Mouse (Mus musculus): ENCODE results near the gene Tnnc2.

Gene Tnnc2

DNA sequence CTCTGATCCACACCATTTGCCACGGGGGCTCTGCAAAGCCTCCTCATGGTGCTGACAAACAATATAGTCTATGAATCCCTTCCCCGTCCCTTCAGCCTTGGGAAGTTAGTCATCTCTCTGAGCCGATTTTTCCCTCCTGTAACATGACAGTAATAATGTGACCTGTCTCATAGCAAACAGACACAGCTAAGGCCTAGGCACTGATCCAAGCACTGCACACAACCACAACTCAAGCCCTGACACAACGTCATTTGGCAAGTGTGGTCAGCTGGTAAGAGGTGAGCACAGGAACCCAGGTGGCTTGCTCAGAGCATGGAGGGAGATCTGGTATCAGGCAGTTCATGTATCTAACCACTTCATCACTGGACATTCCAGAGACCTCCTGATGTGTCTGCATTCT is 16.1 kb upstream of the Tnnc2 start:
- no peak for DNase-seq (ENCODE audit: low spot score in 2 of 2)

DNA sequence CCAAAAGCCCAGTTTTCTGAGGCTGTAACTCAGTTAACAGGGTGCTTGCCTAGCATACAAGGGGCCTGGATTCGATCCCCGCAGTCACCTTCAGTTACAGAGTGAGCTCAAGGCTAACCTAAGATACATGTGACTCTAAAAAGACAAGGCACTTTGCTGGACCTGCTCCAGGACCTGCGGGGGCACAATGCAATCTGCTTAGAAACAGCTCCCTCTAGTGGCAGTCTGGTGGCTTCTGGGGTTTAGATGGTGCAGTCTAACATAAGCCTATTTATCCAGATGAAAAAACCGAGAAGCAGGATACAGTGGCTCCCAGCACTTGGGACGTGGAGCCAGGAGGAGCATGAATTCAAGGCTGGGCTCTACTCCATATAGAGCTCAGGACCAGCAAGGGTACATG is 14.5 kb upstream of the Tnnc2 start:
- peak; percentile 87 to 89 for DNase-seq (ENCODE audit: low spot score in 2 of 2)

DNA sequence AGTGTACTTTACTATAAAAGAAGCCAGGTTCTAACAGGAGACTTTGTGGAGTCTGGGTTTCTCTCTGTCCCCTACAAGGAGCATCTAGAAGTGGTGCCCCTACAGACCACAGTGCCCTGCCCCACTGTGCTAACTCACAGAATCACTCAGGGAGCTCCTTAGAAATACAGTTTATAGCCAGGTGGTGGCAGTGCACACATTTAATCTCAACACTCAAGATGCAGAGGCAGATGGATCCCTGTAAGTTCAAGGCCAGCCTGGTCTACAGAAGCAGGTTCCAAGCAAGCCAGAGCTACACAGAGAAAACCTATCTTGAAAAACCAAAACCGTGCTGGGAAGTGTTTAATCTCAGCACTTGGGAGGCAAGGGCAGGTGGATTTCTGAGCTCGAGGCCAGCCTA is 14.0 kb upstream of the Tnnc2 start:
- DNase-seq (ENCODE audit: low spot score in 2 of 2), result no peak

DNA sequence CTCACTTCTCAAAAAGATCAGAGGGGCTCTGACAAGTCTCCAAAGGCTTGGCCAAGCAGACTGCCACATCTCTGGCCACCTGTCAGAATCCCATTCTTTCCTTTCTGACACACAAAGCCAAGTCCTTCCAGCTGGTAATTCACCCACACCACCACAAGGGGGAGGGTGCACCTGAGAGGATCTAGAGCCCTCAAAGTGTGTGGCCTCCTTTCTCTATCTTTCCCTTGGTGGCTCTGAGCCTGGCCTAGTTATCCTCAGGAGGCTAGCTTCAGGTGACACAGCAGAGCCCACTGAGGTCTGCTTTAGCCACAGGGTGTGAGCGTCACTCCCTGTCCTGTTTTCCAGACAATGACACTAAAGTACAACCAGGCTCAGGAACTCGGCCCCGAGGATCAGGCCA is 13.5 kb upstream of the Tnnc2 start:
- peak; percentile 66 to 73 for DNase-seq (ENCODE audit: low spot score in 2 of 2)

DNA sequence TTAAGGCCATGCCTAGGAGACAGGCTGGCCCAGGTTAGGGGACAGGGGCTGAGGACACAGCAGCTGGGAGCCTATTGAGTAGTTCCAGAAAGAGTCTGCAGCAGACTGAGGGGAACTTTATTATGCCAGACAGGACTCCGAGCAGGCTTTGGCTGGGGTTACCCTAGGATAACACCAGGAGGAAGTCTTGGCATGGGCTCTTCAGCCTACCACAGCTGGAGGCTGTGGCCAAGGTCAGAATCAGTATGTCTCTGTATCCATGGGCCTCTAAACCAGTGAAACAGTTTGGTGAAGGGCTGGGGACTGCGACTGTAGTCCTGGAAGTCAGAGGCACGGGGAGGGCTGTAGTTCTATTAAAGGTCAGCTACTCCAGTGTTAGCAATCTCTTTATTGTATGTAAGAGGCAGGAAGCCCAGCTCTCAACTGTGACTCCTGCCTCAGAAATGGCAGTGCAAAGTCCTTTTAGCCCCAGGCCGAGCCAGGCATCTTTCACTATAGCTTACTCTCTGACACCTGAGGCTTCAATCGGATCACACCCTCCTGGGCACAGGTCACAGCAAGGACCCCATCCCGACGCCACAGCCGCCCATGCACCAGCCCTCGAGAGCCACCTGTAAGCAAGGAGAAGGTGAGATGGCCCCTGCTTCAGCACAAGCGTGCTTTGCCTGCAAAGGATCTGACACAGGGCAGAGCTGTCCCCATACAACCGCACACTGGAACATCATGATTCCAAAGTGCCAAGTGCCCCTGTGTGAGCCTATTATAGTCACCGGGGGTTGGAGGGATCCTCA is 12.8 kb upstream of the Tnnc2 start:
- no peak for DNase-seq (ENCODE audit: low spot score in 2 of 2)

DNA sequence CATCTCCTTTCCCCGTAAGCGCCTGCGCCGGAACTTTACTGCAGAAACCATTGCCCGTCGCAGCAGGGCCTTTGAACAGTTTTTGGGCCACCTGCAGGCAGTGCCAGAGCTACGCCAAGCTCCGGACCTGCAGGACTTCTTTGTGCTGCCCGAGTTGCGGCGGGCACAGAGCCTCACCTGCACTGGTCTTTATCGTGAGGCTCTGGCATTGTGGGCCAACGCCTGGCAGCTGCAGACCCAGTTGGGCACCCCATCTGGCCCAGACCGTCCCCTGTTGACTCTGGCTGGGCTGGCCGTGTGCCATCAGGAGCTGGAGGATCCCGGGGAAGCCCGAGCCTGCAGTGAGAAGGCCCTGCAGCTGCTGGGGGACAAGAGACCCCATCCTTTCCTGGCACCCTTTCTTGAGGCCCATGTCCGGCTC is 12.1 kb upstream of the Tnnc2 start:
- no peak for DNase-seq (ENCODE audit: low spot score in 2 of 2)

DNA sequence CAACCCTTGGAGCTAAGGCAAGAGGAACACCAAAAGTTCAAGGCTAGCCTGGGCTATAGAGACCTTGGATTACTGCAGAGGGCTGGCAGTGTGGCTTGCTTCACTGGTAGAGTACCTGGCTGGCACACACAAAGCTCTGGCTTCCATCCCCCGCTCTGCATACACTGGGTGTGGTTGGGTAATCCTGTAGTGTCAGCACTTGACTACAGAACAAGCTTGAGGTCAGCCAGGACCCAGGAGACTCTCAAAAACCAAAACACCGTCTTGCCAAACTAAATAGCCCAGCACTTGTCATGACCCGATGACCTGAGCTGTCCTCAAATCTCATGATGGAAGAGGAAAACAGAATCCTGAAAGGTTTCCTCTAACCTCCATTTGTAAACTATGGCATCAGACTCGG is 10.7 kb upstream of the Tnnc2 start:
- no peak for DNase-seq (ENCODE audit: low spot score in 2 of 2)

DNA sequence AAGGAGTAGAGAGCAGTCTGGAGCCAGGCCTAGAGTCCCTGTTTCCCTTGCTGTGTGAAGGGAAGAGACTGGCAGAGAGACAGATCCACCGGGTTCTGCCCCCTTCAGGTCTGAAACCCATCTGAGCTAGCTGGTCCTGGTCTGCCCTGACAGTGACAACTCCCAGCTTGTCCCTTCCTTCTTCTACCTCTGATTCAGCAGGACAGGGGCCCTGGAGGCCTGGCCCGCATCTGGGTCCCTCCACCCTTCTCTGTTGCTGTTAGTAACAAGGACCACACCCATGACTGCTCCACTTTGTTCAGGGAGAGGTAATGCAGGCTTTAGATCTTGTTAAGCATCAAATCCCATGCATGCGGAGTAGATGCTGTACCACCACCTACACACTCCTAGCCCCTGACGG is 8.6 kb upstream of the Tnnc2 start:
- no peak for DNase-seq (ENCODE audit: low spot score in 2 of 2)

DNA sequence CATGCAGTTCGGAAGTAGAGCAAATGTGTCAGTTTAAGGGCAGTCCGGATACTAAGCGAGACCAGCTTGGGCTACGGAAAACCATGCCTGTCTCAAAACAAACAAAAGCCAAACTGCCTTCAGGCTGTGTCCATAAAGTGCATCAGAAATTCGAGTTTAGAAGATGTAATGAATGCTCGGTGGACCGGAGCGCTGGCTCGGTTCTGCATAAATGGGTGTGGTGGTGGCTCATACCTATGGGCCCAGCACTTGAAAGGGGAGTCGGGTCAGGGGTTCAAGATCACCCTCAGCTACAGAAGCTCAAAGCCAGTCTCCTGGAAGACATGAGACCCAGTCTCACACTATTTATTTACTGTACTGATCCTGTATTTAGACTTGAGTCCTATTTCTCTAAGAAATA is 8.0 kb upstream of the Tnnc2 start:
- DNase-seq (ENCODE audit: low spot score in 2 of 2), result no peak

DNA sequence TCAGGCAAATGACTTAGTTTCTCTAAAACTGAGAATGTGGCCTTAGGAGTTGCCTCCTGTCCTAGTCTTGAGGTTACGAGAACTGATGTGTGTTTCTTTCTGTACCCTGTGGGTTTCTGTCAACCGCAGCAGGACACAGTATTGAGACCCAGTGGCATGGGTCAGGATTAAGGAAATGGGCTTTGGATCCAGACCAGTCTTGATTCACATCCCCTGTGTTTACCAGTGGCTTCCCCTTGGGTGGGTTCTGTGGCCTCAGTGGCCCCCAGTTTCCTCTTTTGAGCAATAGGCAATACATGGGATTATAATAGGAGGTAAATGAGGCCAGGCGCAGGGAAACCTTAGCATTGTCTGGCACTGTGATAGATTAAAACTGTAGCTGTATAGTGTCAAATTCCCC is 7.3 kb upstream of the Tnnc2 start:
- no peak for DNase-seq (ENCODE audit: low spot score in 2 of 2)

DNA sequence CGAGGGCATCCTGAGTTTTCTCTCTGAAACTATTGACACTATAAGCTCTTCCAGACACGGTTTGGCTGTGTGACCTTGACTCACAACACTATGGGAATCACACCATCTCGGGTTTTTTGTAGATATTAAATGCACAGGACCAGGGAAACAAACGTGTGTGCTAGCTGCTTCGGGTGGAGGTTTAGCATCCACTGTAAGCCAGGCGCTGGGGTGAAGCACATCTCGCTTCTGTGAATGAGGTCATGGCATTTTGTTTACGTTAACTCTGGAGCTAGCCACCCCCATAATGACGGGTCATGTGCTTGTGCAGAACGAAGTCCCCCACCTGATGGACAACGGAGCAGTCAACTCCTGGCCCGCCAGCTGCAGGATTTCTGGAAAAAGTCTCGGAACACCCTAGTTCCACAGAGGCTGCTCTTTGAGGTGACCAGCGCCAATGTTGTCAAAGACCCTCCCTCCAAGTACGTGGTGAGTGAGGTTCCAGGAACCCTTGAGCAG is 6.7 kb upstream of the Tnnc2 start:
- no peak for DNase-seq (ENCODE audit: low spot score in 2 of 2)

DNA sequence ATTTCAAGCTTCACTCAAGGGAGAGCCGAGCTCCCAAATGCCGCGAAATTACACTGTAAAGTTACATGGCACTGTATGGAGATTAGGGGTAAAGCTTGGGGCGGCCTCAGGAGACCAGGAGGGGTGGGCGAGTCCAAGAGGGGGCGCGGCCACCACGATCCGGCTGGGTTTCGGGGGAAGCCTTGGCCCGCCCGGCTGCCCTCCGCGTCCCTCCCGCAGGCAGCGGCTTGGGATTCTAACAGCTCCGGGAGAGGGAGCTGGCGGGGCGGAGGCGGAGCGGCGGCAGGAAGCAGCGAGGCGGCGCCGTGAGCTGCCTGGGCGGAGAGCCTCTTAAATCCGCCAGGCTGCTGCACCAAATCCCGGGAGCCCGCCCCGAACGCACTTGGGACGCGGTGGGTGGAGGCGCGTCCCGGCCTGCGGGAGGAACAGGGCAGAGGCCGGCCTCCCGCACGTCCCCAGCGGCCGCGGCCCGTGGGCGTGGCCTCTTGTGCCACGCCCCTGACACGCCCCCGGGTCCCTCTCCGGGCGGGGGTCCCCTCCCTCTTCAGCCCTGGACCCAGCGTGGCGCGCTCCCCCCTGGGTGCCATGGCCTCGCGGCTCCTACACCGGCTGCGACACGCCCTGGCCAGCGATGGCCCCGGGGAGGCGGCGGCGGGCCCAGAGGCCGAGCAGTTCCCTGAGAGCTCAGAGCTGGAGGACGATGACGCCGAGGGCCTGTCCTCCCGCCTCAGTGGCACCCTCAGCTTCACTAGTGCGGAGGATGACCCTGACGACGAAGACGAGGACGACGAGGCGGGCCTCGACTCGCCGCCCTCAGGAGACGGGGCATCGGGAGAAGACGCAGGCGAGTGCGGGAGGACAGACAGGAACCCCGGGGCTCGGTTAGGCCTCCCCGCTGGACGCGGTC is 6.0 kb upstream of the Tnnc2 start, which contains the start of gene Snx21:
Gene Snx21, plus strand, starts transcription at position 343 of the 907 bp plus-strand sequence.
- DNase-seq (ENCODE audit: low spot score in 2 of 2), result peak; percentile 85 to 86

DNA sequence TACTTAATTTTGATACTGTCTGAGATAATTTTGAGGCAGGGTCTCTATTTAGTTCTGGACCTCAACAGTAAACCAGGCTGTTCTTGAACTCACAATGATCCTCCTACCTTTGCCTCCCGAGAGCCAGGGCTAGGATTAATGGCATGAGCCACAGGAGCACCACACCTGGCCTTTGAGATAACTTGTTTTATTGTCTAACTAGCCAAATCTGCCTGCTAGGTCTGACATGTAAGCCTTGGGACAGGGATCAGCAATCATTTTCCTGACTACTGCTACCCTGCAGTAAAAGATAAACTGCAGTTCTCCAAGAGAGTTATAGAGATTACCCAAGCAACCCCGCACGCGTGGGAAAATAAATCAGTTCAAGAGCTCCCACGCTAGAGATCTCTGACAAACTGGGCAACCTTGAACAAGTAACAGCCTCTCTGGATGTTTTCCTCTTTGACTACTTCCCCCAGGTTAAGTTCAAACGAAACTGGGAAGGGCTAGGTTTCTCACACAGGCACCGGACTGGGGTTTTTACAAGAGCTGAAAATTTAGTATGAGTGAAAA is 5.2 kb upstream of the Tnnc2 start:
- DNase-seq (ENCODE audit: low spot score in 2 of 2), result no peak

DNA sequence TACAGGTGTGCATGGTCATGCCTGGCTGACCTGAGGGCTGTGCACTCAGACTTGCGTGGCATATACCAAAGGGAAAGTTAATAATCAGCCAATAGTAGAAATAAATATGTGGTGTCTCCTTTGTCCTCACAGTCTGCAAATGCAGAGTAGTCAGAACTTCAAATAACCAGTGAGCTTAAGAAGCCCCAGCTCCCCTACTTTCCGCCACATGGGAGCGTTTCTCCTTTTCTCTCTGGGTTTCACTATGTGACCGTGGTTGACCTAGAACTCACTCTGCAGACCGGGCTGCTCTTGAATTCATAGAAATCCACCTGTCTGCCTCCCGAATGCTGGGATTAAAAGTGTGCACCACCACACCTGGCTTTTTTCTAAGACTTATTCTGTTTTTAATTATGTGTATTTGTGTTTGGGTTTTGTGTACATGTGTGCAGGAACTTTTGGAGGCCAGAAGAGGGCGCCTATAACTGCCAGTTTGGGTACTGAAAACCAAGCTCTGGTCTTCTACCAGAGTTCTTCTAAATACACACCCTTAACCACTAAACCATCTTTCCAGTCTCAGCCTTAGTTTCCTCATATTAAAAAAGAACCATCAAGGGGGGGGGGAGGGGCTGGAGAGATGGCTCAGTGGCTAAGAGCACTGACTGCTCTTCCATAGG is 4.3 kb upstream of the Tnnc2 start:
- no peak for DNase-seq (ENCODE audit: low spot score in 2 of 2)

DNA sequence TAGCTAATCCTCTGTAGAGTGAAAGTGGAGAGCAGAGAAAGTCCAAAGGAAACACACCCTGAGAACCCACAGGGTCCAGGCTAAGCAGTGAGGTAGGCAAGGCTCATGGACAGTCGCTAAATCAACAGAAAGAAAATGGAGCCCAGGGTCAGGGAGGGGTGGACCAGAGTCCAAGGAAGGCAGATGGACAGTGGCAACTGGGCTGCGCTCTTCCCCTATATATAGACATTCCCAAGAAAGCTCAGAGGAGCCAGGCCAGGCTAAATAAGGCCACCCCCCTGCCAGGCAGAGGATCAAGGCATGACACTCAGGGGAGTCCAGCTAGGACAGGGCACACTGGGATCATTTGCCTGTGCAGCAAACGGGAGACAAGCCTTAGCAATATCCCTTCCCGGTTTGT is 2.1 kb upstream of the Tnnc2 start:
- DNase-seq (ENCODE audit: low spot score in 2 of 2), result no peak

DNA sequence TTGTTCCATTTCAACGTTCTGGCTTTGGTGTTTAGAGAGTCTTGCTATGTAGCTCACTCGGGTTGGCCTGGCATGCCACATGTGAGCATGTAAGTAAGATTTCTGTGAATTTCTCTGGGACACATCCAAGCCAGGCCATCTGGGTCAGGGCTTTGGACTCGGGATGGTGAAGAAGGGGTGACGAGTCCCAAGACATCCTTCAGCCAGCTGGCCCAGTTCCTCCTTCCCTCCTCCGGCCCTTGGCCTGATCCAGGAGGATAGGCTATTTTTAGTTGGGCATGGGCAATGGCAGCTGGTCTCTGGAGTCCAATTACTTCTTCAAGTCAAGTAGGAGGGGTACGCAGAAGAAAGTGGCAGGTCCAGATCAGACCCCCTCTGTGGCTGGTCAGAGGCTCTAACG is 958 bp downstream of the Tnnc2 start:
- no peak for DNase-seq (ENCODE audit: low spot score in 2 of 2)

DNA sequence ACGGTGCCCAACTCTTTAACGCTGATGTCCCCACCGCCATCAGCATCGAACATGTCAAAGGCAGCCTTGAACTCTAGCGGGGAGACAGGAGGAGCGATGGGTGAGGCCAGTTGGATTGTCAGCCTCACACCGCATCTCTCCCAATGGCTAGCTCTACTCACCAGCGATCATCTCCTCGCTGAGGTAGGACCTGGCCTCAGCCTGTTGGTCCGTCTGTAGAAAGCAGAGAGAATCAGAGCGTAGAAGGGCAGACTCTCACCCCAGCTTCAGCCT is 1.8 kb downstream of the Tnnc2 start:
- no peak for DNase-seq (ENCODE audit: low spot score in 2 of 2)

DNA sequence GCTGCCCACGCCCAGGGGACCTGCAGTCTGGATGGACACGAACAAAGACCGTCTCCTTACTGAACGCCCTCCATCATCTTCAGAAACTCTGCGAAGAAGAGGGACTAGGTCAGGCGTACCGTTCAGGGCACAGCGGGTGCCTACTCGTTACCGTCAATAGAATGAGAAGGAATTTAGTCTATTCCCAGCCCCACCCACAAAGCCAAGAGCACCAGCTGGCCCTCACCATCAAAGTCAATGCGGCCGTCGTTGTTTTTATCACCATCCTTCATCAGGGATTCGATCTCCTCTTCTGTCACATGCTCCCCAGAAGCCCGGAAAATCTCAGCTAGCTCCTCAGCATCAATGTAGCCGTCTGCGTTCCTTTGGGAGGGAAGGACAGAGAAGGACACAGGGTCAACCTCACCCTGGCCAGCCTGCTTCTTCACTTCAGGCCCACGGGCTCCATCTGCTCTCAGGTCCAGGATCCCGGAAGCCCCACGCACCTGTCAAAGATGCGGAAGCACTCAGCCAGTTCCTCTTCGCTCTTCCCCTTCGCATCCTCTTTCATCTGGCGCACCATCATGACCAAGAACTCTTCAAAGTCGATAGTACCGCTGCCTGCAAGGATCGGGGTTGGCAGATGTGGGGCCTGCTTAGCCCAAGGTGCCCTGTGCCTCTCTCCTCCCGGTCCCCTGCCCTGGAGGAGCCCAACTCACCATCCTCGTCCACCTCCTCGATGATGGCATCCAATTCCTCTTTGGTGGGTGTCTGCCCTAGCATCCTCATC is 2.3 kb downstream of the Tnnc2 start:
- no peak for DNase-seq (ENCODE audit: low spot score in 2 of 2)

DNA sequence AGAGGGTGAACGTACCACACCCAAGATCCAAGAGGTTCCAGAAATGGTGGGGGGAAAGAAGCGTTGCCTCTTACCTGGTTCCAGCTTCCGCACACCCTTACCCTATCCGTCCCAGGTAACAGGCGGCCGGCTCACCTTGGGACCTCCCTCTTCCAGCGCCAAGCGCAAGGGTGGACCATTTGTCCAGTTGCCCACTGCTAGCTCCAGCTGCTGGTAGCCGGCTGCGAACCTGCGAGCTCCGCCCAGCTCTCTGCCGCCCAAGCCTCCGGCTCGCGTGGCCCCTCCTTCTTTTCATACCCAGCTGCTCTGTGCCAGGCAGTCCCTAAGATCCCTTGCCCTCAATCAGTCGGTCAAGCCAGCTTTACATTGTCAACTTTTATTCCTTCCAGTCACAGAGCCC is 3.0 kb downstream of the Tnnc2 start:
- DNase-seq (ENCODE audit: low spot score in 2 of 2), result no peak

DNA sequence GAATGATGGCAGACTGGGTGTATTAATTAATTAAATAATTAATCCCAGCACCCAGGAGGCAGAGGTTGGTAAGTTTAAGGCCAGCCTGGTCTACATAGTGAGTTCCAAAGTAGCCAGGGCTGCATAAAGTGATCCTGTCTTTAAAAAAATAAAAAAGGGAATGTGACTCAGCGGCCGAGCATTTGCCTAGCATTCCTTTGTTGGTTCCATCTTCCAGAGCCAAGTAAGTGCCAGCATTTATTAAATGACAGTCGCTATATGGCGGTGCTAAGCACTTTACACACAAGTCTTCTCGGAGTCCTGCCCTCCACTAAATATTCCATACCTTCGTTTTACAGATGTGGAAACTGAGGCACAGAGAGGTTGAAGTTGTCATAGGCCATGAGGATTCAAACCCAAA is 3.6 kb downstream of the Tnnc2 start:
- DNase-seq (ENCODE audit: low spot score in 2 of 2), result no peak

DNA sequence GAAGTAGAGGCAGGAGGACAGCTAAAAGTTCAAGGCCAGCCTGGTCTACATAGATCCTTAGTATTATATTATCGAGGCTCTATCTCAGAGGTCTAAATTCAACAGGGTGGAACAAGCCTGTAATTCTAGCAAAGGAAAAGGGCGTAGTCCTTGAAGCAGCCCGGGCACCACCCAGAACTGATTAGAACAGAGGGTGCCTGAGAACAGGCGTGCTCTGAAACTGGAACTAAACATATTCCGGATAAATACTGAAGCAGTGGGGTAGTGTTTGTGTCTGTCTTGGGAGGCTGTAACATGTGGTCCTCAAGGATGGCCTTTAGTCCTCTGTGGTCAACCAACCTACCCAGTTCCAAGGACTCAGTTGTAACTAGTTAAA is 5.8 kb downstream of the Tnnc2 start:
- no peak for DNase-seq (ENCODE audit: low spot score in 2 of 2)
